Mouse (Mus musculus) brain, embryonic 14.5 days (tissue): Measurements from ENCODE around the gene Enpp5. TPM values are rescaled to one million over a fixed set of nuclear protein-coding genes. Genes with fewer than 3 reads are reported as not detected.

ENCODE experiments used
- DNase-seq: peaks from one replicate; pipeline ENCODE4 v3.0.0-alpha.2; 2011; ENCODE audit warnings: low read depth
- CTCF ChIP-seq: fragments of 200-500 bp; IDR thresholded peaks from 2 replicates; pipeline ENCODE4 v1.5.1; 2012; ENCODE audit warnings: inconsistent platforms, mild to moderate bottlenecking, moderate library complexity, borderline replicate concordance; ENCODE audit not compliant: insufficient read depth, insufficient read length; ENCODE audit errors: extremely low read depth
- POLR2A ChIP-seq: fragments of 200-500 bp; IDR thresholded peaks from 2 replicates; pipeline ENCODE4 v1.6.1; 2012; ENCODE audit warnings: mild to moderate bottlenecking, inconsistent platforms, borderline replicate concordance; ENCODE audit not compliant: poor library complexity, insufficient read depth, insufficient read length, severe bottlenecking; ENCODE audit errors: extremely low read depth
- polyA plus RNA-seq: library from polyadenylated mRNA; depleted of rRNA; stranded (reverse); fragments of >200 nt; gene quantifications from 2 replicates; pipeline ENCODE4 v1.2.3, GENCODE M21; 2012

Enpp5 gene
- polyA plus RNA-seq, 1 experiment: 76.1 TPM

DNA sequence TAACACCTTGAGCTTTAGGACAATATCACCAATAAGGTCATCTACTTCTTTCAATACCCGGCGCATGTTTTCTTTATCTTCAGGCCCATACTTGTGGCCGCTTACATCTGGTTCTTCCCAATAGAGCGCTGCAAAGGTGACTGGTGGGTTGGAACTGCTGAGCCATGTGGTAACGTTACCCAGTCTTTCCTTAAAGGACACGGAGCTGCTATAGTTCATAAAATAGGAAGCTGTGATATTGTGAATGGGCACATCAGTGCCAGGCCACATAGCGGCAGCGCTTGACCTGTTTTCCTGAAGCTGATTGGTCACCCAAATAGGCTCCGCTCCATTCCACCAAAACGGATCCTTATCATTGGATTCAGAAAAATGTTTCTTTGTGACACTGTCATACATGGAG lies 23.3 kb downstream of the Enpp5 start:
- no peak for DNase-seq
- TF ChIP-seq CTCF: no peak
- TF ChIP-seq POLR2A: no peak

DNA sequence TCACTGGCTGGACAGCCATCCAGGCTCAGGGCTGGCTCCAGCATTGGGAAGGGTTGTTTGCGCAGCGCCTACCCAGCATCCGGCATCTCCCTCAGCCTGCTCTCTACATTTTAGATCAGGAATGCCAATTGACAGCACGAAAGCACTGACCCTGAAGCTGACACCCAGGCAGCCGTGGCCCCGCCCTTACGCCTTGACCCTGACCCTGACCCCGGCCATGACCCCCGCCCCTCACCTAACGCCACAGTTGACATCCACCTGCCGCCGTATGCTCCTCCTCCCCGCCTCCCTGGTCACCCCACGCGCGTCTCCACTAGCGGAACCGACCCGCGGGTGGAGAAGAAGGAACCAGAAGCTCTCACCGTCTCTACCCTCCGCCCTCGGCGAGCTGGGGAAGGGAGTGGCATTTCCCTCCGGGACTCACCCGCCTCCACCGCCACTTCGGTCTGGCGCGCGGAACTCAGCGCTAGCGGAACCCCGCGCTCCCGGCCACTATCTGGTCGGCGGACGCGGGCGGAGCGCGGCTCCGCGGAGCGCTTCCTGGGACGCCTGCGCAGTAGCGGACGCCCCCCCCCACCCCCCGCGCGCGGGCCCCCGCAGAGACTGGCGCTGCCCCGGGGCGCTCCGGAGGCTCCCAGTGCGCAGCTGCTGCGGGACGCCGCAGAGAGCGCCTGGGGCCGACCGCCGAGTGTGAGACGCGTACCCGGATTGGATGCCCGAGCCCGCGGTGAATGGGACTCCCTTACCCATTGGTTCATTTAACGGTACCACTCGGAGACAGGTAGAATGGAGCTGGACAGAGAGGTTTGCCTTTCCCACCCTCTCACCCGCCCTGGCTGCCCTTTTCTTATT lies 26.9 kb downstream of the Enpp5 start, which contains the start of gene Enpp4:
Gene Enpp4 (minus strand): TSS at position 523 of the 852 bp plus-strand sequence.
- DNase-seq: peak; percentile 95
- no peak for TF ChIP-seq CTCF
- TF ChIP-seq POLR2A: peak; percentile 55; the same call in 1 of the 2 replicates

DNA sequence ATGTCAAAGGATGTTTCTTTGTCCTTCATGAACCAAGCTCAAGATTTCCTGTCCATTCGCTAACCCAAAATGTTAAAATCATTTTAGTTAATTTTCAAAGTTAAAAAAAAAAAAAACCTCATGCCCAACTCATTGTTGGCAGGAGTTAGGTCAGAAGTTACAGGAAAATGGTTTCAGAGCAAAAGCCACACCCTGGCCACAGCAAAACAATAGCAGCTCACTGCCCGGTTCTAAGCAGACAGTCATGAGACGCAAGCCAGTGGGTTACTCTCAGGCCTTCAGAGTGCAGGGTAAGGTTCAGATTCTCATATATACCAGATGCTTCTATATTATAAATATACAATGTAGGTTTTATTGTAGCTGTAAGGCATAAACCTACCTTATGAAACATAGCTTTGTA lies 29.7 kb downstream of the Enpp5 start:
- TF ChIP-seq CTCF (no peak), POLR2A (no peak)
- no peak for DNase-seq

DNA sequence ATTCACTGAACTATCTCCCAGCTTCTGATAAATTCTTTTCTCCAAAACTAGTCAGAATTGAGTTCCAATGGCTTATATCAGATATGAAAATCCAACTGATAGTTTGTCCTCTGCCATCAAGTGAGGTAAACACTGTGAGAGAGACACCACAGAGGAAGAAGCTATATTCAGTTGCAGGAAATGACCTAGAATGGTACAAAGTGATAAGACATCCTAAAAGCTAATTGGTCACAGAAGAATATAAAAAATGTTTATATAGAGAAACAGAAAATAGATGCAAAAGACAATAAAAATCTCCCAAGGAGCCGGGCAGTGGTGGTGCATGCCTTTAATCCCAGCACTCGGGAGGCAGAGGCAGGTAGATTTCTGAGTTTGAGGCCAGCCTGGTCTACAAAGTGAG lies 38.0 kb downstream of the Enpp5 start:
- TF ChIP-seq POLR2A (no peak), CTCF (no peak)
- no peak for DNase-seq

DNA sequence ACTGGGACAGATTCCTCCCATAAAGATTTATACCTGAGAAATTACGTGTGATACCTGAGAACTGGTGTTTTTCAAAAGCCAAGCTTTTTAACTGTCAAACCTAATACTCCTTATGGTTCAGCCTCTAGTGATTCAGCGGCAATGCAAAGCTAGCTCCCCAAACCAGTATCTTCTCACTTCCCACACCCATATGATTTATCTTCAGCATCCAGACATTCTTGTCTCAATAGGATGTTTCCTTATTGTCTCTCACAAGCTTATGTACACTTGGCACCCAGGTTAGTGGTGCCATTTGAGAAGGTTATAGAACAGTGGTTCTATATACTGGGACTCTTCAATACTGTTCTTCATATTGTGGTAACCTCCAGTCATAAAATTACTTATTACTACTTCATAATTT lies 39.1 kb downstream of the Enpp5 start:
- TF ChIP-seq CTCF (no peak), POLR2A (no peak)

DNA sequence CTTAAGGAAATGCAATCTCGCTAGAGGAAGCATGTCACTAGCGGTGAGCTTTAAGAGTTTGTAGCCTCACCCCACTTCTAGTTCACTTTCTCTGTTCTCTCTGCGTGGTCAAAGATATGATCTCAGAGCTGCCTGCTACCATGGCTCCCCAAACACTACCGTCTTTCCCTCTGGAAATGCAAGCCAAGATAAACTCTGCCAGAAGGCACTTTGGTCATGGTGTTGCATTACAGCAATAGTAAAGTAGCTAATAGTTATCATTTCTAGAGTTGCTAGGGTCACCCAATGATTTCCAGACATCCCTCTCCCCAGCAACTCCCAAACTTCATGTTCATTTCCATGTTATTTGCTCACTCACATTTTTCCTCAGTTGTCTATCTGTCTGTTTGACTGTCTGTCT lies 39.6 kb downstream of the Enpp5 start:
- TF ChIP-seq CTCF (no peak), POLR2A (no peak)
- DNase-seq: no peak

More for the DNA sequence above, 39.1 kb downstream of the Enpp5 start:
- no peak for DNase-seq

DNA sequence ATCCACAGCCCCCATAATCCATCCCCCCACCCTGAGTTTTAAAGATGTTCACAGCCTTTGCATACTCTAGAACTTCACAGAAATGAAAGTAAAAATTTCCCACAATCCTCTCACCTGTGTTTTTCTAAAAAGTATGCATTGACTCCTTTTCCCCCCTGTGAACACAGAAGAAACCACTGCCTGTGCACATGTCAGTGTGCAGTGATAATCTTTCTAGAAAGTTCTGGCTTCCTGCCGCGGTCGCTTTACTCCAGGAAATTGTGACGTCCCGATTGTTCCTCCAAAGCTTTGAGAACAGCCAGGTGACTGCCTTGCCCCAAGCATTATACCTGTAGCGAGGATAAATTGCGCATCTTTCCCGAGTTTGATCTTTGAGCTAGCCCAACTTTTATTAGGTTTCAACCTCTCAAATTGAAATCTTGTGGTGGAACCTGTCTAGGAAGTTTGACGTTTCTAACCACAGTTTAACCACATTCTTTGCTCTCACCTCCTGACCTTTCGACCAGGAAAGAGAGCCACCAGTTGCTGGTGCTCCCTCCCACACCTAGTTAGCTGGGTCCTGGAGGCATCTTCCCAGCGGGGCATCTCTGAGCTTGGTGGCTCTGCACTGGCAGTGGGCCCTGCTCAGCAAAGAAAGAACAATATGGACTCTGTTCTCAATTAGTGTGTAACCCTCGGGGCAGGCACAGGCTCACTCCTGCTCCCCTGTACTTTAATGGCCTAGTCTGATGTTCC lies 42.9 kb downstream of the Enpp5 start:
- TF ChIP-seq POLR2A (no peak), CTCF (no peak)
- no peak for DNase-seq

DNA sequence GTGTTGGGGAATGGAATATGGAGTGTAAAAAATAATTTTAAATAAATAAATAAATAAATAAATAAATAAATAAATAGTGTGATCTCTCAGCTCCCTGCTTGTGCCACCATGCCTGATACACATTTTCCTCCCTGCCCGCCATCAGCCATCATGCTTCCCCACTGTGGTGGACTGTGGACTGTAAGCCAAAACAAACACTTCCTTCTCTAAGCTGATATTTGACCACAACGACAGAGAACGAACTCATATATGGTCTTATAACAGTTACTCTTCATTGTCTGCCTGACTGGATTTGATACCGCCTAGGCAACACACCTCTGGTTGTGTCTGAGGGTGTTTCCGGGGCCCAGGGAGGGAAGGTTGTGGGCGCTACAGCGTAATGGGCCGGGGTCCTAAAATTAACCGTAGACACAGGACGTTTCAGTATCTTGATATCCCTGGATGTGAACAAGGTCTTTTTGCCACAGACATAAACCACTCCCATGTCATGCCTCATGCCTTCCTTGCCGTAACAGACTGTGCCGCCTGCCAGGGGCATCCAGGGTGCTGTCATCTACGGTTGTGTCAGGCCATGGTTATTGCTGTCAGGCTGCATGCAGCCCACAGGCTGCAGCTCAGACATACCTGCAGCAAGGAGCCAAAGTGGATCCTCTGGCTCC lies 50.6 kb downstream of the Enpp5 start:
- DNase-seq: no peak
- TF ChIP-seq CTCF: no peak

DNA sequence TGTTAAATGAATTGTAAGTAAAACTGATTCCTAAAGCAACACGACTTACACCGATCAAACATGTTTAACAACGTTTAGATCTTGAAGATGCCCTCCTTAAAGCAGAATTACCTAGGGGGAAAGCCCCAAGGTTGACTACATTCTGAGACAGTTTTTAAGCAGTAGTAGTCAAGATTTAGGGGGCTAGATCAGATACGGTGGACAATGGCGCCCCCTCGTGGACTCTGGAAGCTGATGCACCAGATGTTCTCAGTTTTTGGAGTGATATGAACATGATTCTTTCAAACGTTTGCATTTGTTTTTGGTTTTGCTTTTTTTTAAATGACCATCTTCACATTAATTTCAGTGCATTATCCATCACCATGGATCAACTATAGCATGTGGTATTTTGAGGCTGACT lies 51.8 kb downstream of the Enpp5 start:
- peak; percentile 80; the same call in 1 of the 2 replicates for TF ChIP-seq CTCF
- no peak for TF ChIP-seq POLR2A
- peak; percentile 85 for DNase-seq

DNA sequence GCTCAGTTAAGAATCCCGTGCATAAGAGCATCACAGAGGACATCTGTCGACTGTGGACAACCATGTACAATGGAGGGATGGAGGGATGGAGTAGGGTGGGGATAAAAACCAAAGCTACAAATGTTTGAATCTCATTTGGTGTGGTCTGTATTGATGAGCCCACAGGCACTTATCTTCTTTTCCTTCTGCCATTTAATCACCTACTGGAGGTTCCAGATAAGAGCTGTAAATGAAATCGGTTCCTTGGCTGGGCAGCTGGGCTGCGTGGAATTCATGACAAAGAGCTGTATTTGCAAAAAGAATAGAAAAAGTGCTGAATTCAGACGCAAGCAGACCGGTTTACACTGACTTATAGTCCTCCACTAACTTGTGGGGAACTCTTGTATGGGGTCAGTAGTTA lies 55.5 kb downstream of the Enpp5 start:
- TF ChIP-seq CTCF (no peak), POLR2A (no peak)
- peak; percentile 14 for DNase-seq

DNA sequence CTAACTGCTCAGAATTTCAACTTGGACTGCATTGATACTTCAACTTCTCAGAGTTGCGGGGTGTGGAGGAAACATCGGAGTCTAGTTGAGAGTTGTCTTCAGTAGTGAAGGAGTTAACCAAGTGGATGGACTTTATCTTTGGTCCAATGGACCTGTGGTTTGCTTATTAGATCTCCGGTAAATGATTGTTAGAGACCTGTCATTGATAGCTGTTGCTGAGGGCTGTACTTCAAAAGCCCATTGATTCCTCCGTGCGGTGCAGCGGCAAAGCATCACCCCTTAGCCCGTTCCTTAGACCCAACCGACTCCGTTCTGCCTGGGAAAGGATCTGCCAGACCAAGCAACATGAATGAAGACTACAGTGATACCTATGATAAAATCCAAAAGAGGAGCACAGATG lies 55.9 kb downstream of the Enpp5 start:
- TF ChIP-seq POLR2A: no peak
- no peak for DNase-seq
